Mouse (Mus musculus): ENCODE data around the gene Gpatch8.

DNA sequence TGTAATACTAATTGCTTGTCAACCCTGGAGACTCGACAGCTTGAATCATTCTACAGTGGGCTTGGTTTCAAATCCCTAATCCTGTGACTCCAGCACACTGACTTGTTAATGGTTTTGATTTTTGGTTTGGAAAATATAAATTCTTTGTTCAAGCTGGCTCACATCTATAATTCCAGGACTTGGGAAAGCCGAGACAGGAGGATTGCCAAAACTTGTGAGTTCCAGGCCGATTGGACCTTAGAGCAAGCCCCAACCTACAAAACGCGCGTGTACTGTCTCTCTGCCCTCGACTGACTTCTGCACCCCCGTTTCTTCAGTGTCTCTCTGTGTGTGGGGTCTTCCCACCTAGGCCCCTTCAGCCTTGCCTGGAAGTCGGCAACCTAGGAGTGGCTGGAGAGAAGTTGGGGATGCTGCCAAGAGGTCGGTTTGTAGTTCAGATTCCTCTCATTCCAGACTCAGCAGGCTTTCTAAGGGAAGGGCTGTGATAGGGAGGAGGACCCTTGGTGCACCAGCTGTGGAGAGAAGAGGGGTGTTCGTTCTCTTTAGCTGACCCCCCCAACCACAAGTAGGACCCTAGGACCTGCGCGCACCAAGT lies 25.9 kb upstream of the Gpatch8 start:
- TF ChIP-seq GATA1 (IDR thresholded peaks at IDR 0.05; ENCODE audit: borderline replicate concordance, low read length) (no peak), FLI1 (IDR thresholded peaks at IDR 0.05; ENCODE audit: low read length) (no peak)
